Mouse (Mus musculus) fibroblast of lung, adult 2 months (primary cell): Measurements from ENCODE around the gene Lenep.

Experiments used
- DNase-seq: peaks from one replicate; pipeline ENCODE4 v3.0.0-alpha.2; 2011; ENCODE audit warnings: low read depth

The Lenep gene

DNA sequence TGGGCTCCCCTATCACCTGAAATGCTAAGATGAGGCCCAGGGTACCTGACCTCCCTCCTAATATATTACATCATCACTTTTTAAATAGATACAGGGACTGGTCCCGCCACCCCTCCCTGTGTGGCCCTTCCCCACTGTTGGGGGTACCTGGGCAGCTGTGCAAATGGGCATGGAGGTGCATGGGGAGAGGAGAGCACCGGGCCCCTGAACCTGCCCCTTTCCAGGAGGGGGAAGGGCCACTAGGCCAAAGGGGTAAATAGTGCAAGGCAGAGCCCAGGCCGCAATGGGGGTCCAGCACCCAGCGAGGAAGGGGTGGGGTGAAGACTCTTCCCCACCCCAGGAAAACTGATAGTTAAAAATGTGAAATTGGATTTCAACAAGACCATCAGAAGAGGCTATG is 24.8 kb downstream of the Lenep start:
- no peak for DNase-seq

DNA sequence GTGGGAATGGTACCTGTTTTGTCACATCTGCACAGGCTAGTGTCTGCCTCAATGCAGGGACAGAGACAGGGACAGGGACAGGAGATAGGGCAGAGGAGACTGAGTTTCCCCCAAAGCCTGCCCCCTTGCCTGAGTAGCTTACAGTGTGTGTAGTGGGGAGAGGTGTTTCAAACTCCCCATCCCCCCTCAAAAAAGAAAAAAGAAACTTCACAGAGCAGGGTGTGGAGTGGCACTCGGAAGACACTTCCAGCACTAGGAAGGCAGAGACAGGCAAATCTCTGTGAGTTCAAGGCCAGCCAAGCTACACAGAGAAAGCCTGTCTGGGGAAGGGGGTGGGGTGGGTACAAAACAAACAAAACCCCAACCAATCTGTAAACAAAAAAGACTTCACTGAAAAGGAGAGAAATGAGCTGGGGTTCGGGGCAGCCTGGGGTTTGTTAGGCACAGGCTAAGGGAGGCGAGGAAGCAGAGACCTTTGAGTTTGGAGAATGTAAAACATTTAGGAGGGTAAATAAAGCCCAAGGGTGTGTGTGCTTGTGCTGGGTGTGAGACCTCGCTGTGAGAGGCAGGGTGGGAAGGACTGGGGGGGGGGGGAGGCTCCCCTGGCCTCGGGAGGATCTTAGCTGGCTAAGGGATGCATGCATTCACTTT is 28.9 kb downstream of the Lenep start:
- no peak for DNase-seq

DNA sequence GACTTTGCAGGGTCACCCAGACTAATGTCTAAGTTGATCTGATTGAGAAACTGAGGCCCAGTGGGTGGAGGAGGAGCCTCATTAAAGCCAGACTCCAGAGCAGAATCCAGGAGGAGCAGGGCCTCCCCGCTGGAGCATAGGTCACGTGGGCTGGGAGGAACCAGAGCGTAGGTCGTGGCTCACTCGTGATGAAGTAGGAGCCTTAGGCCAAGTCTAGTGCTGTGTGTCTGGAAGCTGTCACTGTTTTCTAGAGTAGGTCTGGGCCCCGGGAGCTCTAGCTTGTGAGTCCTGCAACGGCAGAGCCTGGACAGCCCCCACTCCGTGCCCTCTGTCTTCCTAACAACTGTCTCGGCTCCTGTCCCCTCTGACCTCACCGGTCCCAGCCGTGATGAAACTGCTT is 35.3 kb downstream of the Lenep start:
- no peak for DNase-seq

DNA sequence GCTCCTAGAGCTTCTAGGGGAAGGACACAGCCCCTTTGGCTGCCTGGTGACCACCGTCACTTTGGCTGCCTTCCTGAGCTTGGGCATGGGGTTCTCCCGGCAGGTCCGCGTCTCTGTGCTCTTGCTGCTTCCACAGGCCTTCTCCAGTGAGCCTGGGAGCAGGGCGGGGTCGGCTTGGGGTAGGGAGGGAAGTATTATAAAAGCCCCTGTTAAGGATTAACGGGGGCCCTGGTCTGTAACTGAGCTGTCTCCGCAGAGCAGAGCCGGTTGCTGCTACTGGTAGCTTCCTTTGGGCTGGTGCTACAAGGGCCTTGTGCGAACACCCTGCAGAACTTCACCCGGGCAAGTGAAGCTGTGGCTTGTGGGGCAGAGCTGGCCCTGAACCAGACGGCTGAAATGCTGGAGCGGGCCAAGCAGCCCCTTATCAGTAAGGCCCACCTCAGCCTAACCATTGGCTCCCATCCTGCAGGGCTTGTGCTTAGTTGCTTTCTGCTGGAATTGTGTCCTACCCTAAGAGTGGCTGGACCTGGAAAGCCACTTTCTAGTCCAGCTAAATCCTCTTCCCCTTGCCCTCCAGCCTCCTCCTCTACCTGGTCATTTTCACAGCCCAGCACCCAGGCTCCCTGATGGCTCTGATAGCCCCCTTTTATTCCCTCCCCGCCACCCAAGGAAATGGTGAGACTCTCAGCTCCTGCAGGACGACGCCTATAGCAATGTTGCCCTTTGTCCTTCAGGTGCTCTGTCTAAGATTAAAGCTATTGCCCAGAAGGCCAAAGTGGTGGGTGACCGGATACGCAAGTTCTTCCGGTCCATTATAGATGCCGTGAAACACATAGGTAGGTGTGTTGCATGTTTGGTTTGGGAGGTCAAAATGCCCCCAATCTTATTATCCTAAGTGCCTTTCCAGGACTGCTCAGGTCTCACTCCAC is 36.8 kb downstream of the Lenep start:
- no peak for DNase-seq

DNA sequence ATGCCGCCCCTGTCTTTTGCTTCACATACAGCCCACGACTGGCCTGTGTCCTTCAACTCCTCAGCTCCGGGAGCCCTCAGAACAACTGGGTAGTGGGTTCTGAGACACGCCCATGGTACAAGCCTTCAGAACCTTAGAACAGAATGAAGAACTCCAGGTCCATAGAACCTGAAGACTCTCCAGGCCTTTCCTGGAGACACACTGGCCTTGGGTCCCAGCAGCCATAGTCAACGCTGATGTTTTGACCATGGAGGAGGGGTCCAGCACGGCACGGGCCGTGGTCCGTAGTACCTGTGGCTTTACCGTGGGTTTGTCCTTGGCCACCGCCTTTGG is 37.5 kb downstream of the Lenep start, which contains the start of gene Dcst1:
Gene Dcst1 (minus strand): TSS at position 101 of the 333 bp plus-strand sequence.
- no peak for DNase-seq

DNA sequence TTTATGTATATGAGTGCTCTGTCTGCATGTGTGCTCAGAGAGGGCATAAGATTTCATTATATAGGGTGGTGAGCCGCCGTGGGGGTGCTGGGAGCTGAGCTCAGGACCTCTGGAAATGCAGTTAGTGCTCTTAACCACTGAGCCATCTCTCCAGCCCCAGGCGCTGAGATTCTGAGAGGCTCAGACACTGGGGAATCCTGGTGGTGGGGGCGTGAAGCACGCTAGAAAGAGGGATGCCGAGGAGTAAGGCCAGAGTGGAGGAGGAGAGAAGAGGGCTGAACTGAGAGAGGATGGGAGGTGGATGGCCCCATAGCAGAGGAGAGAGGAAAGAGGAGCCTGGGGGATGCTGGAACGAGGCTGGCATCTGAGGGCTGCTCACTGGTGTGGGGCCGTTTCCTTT is 38.0 kb downstream of the Lenep start:
- no peak for DNase-seq

DNA sequence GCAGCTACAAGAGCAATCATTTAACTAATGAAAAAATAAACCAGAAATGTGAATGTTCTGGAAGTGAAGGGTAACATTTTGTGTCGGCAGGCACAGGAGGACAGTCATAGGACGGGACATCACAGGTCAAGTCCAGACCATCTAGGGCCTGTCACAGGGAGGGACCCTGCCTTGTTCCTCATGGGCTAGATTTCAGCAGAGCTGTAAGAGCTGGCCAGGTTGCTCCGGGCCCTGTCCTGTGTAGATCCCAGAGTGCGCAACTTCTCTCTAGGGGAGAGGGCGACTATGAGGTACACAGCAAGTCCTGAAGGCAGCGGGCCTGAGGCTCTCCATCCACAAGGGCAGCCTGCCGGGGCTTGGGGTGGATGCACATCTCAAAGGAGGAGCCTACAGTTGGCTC is 40.9 kb downstream of the Lenep start, which contains the start of gene Dcst2:
Gene Dcst2 (plus strand): TSS at position 301 of the 400 bp plus-strand sequence.
- DNase-seq, result no peak

DNA sequence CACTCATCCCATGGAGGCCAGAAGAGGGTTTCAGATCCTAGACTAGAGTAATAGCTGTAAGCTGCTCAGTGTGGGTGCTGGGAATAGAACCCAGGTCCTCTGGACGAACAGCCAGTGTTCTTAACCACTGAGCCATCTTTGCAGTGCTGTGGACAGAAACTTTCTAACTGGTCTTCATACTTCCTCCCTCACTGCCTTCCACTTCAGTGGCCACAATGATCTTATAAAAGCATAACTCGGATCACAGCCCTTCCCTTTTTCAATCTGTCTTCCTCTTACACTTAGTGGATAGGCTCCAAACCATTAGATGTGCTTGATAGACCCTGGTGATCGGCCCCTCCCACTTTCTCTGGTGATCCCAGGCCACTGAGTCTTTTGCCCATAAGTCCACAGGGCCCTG is 42.4 kb downstream of the Lenep start:
- no peak for DNase-seq

DNA sequence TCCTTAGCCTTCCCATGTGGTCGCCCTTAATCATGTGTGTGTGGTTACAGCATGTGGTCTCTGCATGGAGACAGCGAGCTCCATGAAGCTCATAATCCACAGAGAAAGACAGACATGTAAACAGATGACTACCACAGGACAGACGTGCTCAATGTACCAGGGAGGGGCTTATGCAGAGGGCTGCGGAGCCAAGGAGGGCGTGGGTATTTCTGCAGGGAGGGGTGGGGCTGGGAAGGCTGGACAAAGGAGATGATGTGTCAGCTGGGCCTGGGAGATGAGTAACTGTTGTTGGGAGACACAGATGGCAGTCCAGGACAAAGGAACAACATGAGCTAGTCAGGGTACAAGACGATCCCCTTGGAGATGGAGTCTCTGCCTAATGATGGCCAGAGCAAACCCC is 43.0 kb downstream of the Lenep start:
- peak; percentile 26 for DNase-seq

DNA sequence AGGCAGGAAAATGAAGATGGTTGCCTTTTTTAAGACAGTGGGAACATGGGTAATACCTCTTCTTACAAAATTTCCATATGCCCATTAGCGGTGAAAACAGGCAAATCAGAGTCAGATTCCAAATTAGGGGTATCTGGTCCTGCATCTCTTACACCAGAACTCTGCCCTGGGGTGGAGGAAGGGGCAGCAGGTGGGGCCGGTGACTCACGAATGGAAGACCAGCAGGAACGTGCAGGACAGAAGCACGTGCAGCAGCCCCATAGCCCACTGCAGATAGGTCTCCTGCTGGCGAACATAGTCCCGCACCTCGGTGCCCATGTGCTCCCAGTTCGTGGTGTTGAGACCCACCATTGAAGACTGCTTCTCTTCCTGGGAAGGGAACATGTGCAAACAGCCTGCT is 46.6 kb downstream of the Lenep start:
- DNase-seq, result no peak

DNA sequence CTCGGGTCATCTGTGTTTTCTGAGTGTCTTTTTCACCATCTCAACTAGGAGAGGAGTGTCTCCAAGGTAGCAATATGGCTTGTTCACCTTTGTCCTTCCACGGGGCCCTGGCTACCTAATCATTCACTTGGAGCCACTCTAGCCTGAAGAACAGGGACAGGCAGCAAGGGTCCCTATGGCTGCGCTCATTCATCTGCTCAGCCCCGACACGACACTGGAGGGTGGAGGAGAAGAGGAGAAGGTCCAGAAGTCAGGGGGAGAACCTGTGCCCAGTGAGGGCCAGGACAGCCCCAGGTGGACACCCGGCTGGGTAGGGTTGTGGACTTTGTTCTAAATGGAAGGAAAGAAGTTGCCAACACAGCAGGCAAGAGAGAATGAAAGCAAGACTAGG is 47.1 kb downstream of the Lenep start:
- DNase-seq, result no peak

DNA sequence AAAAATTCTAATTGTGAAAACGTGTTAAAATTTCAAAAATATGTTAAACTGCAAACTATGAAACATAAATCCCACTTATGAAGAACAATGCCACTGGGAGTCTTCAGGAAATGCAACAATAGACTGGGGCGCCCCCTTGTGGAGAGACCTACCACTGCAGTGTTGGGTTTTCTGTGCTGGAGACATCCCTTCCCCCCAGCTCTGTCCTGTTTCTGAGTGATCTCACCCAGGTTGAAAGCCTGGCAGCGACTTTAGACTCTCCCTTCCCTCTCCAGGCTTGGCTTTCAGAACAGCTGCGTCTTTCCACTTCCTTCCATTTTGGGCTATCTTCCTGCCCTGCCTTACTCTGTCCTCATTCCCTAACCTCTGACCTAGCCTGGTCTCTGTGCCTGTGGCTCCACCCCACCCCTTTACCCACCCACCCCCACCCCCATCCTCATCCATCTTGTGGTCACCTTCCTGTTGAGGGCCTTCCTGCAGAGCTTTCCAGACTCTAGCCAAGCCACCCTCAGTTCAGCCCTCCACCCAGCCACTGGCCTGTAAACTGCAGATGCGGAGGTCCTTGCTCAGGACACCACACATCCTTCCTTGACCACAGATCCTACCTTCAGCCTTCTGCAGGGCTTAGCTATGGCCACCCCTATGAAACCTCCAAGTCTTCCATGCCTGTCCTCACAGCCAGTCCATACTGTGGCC is 47.6 kb downstream of the Lenep start:
- no peak for DNase-seq

DNA sequence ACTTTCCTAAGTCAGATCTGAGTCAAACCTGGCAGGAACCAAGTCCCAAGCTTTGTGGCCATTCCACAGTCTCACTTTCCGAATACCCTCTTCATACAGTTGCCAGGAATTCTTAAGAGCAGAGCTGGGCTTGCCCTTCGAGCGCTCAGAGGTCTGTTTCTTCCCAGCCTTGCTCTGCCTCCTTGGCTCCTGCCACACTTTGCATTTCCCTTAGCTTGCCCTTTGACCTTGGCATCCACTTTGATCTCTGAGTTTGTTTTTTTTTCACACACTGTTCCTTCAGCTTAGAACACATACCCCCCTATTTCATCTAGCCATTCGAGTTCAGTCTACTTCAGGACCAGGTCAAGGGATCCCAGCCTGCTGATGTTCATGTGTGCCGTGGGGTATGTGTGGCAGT is 51.3 kb downstream of the Lenep start:
- DNase-seq, result no peak
